Mouse (Mus musculus) limb, embryonic 12.5 days (tissue): ENCODE results near the gene Dab2ip. TPM values are rescaled to one million over a fixed set of nuclear protein-coding genes. Genes with fewer than 3 reads are reported as not detected.

Experiments
- ATAC-seq: fragments of 200-750 bp; cut with Nextera tagmentation; 2 replicates; pipeline ENCODE4 v1.8.0; 2017; ENCODE audit warnings: low read depth, moderate TSS enrichment; ENCODE audit not compliant: insufficient number of reproducible peaks, insufficient read depth, low FRiP score, low TSS enrichment
- H3K27ac ChIP-seq: fragments of 300-500 bp; sonication (generic); 2 replicates; pipeline ENCODE4 v1.5.1; 2016; ENCODE audit warnings: mild to moderate bottlenecking, moderate library complexity
- H3K27me3 ChIP-seq: fragments of 300-500 bp; sonication (generic); 2 replicates; pipeline ENCODE4 v1.6.1; 2016; ENCODE audit warnings: mild to moderate bottlenecking, moderate library complexity
- H3K36me3 ChIP-seq: fragments of 300-500 bp; sonication (generic); 2 replicates; pipeline ENCODE4 v1.6.1; 2016; ENCODE audit warnings: mild to moderate bottlenecking, moderate library complexity
- H3K4me1 ChIP-seq: fragments of 300-500 bp; sonication (generic); replicated peaks from 2 replicates; pipeline ENCODE4 v1.6.1; 2016
- H3K4me2 ChIP-seq: fragments of 300-500 bp; sonication (generic); 2 replicates; pipeline ENCODE4 v1.6.1; 2016; ENCODE audit warnings: mild to moderate bottlenecking, moderate library complexity
- H3K4me3 ChIP-seq: fragments of 300-500 bp; sonication (generic); replicated peaks from 2 replicates; pipeline ENCODE4 v1.5.1; 2016; ENCODE audit warnings: mild to moderate bottlenecking
- H3K9ac ChIP-seq: fragments of 300-500 bp; sonication (generic); replicated peaks from 2 replicates; pipeline ENCODE4 v1.6.1; 2016; ENCODE audit warnings: mild to moderate bottlenecking, moderate library complexity
- H3K9me3 ChIP-seq: fragments of 300-500 bp; sonication (generic); 2 replicates; pipeline ENCODE4 v1.6.1; 2016; ENCODE audit warnings: mild to moderate bottlenecking, moderate library complexity
- WGBS: fragments of 180-500 bp; shearing (Covaris S2); methylation state at CpG from one replicate; pipeline ENCODE4 v1.1.7; 2016; 5-methylcytosine and 5-hydroxymethylcytosine counted together
- polyA plus RNA-seq: library from polyadenylated mRNA; unstranded; fragments of >200 nt; fragmentation: Nextera tagmentation; extraction: Ambion mirVana; gene quantifications from 2 replicates; pipeline ENCODE4 v1.2.1, GENCODE M21; 2016

Dab2ip gene
- polyA plus RNA-seq, 1 experiment from 2014 or later, result 72.3 TPM

DNA sequence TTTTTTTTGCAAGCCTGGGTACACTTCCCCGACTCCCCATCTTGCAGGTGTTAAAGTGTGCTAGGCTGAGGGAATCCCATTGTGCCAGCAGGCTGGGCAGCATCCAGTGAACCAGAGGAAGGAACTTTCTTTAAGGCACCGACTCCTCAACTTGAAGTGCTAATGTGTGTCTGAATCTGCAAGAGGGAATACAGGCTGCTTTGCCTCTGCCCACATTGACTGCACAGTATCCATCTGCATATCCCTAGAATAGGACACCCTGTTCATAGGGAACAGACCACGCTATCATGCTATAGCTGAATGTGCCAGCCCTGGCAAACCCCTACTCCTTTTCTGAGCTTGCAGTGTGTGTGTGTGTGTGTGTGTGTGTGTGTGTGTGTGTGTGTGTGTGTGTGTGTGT, 115.1 kb downstream of the Dab2ip start:
- no peak overlapping the region for H3K4me2 ChIP-seq
- H3K4me1 ChIP-seq, result peaks cover 100% of the 10 kb centered on the region
- no peak overlapping the region for H3K4me3 ChIP-seq
- no peaks in the 10 kb centered on the region for H3K9me3 ChIP-seq
- 79% methylated on average over 3 of the region's 3 CpGs for WGBS
- no peak overlapping the region for H3K27ac ChIP-seq
- peaks cover 33% of the 10 kb centered on the region for H3K36me3 ChIP-seq
- ATAC-seq, result no peak
- no peaks in the 10 kb centered on the region for H3K27me3 ChIP-seq
- no peak overlapping the region for H3K9ac ChIP-seq

DNA sequence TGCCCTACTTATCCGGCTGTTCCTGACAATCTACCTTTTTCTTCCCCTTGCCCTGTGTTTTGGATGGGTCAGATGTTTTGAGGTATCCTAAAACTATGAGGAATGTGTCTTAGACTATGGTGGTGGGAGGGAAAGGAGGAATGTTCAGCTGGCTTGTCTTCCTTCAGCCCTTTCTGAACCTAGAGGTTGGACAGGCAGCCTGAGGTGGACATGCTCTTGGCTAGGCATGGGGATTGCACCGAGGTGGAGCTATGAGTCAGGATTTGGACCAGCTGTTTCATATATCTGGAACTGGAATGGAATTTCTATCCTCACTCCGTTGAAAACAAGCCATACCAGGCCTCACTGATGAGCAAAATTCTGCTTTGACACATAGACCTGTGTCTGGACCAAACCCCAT, 115.9 kb downstream of the Dab2ip start:
- peaks cover 26% of the 10 kb centered on the region for H3K36me3 ChIP-seq
- H3K9ac ChIP-seq, result no peak overlapping the region
- peaks cover 100% of the 10 kb centered on the region for H3K4me1 ChIP-seq
- no peaks in the 10 kb centered on the region for H3K9me3 ChIP-seq
- H3K4me3 ChIP-seq, result no peak overlapping the region
- no peak overlapping the region for H3K27ac ChIP-seq
- no peaks in the 10 kb centered on the region for H3K27me3 ChIP-seq
- no peak overlapping the region for H3K4me2 ChIP-seq
- ATAC-seq, result no peak
- WGBS, result 61% methylated on average over 3 of the region's 3 CpGs

GRCm38 (mm10) chr2:35674431-35674830, 116.4 kb downstream of the Dab2ip start:
- no peak overlapping the region for H3K9ac ChIP-seq
- H3K9me3 ChIP-seq, result no peaks in the 10 kb centered on the region
- H3K4me1 ChIP-seq, result peaks cover 100% of the 10 kb centered on the region
- no peak overlapping the region for H3K4me2 ChIP-seq
- 82% methylated on average over 5 of the region's 5 CpGs for WGBS
- no peaks in the 10 kb centered on the region for H3K27me3 ChIP-seq
- ATAC-seq, result no peak
- H3K4me3 ChIP-seq, result no peak overlapping the region
- peaks cover 23% of the 10 kb centered on the region for H3K36me3 ChIP-seq
- H3K27ac ChIP-seq, result no peak overlapping the region

GRCm38 (mm10) chr2:35676075-35676665, 118.1 kb downstream of the Dab2ip start:
- Histone ChIP-seq H3K27ac (peak overlapping the region; percentile 84), H3K4me1 (peaks cover 100% of the 10 kb centered on the region), H3K9ac (peak overlapping the region; percentile 37; the same call in 1 of the 2 replicates), H3K9me3 (no peaks in the 10 kb centered on the region), H3K4me3 (no peak overlapping the region), H3K36me3 (peaks cover 6% of the 10 kb centered on the region; the same call in 1 of the 2 replicates), H3K27me3 (no peaks in the 10 kb centered on the region), H3K4me2 (peak overlapping the region; percentile 27)
- peak; percentile 49 for ATAC-seq
- WGBS, result 18% methylated on average over 5 of the region's 5 CpGs

- whole genome bisulfite sequencing, result 17% methylated on average over 8 of the region's 8 CpGs
- Histone ChIP-seq H3K27me3 (no peaks in the 10 kb centered on the region), H3K4me2 (peak overlapping the region; percentile 39), H3K9ac (no peak overlapping the region; the same call in 1 of the 2 replicates), H3K9me3 (no peaks in the 10 kb centered on the region), H3K36me3 (peaks cover 9% of the 10 kb centered on the region; the same call in 1 of the 2 replicates), H3K27ac (peak overlapping the region; percentile 84), H3K4me3 (no peak overlapping the region), H3K4me1 (peaks cover 100% of the 10 kb centered on the region)
- ATAC-seq, result no peak
These were observed 119.8 kb downstream of the Dab2ip start for GRCm38 (mm10) chr2:35677855-35678254.

DNA sequence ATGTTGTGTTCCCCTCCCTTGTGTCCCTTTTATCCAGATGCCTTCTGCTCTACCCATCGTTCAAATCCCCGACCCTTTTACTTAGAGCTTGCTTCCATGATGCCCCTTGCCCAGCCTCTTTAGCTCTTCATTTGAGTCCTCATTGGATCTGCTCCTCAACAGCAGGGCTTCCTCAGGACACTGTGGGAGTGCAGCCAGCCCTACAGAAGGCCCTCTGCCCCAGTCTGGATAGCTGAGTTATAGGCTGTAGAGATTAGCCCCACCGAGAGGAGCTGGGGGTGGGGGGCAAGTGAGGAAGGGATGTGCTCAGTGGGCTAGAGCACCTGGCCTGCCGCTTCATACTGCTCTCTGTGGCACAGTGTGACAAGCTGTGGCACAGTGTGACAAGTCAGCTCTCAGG, 120.4 kb downstream of the Dab2ip start:
- H3K27me3 ChIP-seq, result no peaks in the 10 kb centered on the region
- 35% methylated on average over 4 of the region's 4 CpGs for WGBS
- no peaks in the 10 kb centered on the region for H3K9me3 ChIP-seq
- peaks cover 3% of the 10 kb centered on the region; the same call in 1 of the 2 replicates for H3K36me3 ChIP-seq
- H3K4me1 ChIP-seq, result peaks cover 99% of the 10 kb centered on the region
- no peak overlapping the region for H3K9ac ChIP-seq
- no peak for ATAC-seq
- 0 out of 2 replicates have a peak overlapping the region, but pooled peaks have one; percentile 84 for H3K27ac ChIP-seq
- no peak overlapping the region for H3K4me3 ChIP-seq
- no peak overlapping the region for H3K4me2 ChIP-seq

- no peak overlapping the region for H3K9ac ChIP-seq
- no peak overlapping the region for H3K4me2 ChIP-seq
- no peak for ATAC-seq
- 0 out of 2 replicates have a peak, but pooled peaks cover 7% of the 10 kb centered on the region for H3K36me3 ChIP-seq
- H3K4me3 ChIP-seq, result no peak overlapping the region
- H3K27me3 ChIP-seq, result no peaks in the 10 kb centered on the region
- WGBS, result 40% methylated on average over 10 of the region's 10 CpGs
- H3K27ac ChIP-seq, result peak overlapping the region; percentile 56; the same call in 1 of the 2 replicates
- peaks cover 92% of the 10 kb centered on the region for H3K4me1 ChIP-seq
- H3K9me3 ChIP-seq, result no peaks in the 10 kb centered on the region
These were observed 122.0 kb downstream of the Dab2ip start for GRCm38 (mm10) chr2:35679812-35680672.

DNA sequence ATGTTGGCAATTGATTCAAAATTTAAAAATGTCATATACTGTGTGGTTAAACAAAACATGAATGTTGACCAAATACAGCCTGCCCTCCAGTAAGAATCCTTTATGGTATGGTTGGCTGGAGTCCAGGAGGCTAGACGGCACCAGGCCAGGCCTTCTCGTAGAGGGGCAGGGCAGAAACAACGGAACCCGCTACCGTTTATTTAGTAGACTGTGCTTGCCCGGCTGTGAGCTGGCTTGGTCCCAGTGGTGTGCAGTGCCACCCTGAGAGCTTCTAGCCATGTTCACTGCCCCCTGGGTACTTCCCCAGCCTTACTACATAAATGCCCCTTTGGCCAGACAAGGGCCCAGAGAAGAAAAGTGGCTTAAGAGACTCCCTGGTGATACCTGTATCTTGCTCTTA, 122.8 kb downstream of the Dab2ip start:
- peak overlapping the region; percentile 56 for H3K27ac ChIP-seq

DNA sequence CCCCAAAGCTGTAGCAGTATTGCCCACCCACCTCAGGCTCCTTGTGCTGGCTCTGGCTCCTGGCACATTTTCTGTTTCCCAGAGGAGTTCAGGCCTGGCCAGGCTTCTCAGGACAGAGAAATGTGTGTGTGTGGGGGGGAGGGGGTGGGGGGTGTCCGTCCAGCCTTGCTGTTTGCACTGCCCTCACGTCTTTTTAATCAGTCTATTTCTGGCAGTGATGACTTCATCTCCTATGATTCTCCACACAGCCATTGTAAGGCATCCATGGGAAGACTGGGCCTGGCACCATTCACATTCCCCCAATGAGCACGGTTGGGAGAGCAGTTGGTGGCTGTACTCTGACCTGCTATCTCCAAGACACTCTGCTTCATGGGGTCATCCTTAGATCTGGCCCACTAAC, 125.9 kb downstream of the Dab2ip start:
- Histone ChIP-seq H3K4me3 (no peak overlapping the region), H3K9ac (no peak overlapping the region), H3K27me3 (no peaks in the 10 kb centered on the region), H3K9me3 (no peaks in the 10 kb centered on the region), H3K36me3 (peaks cover 22% of the 10 kb centered on the region; the same call in 1 of the 2 replicates), H3K4me2 (no peak overlapping the region), H3K4me1 (peaks cover 69% of the 10 kb centered on the region), H3K27ac (peak overlapping the region; percentile 41; the same call in 1 of the 2 replicates)
- ATAC-seq, result no peak
- WGBS, result 35% methylated on average over 3 of the region's 3 CpGs

More for the DNA sequence above, 122.8 kb downstream of the Dab2ip start:
- peaks cover 12% of the 10 kb centered on the region; the same call in 1 of the 2 replicates for H3K36me3 ChIP-seq
- WGBS, result 48% methylated on average over 6 of the region's 6 CpGs
- H3K9ac ChIP-seq, result no peak overlapping the region
- no peaks in the 10 kb centered on the region for H3K9me3 ChIP-seq
- no peak for ATAC-seq
- peaks cover 86% of the 10 kb centered on the region for H3K4me1 ChIP-seq
- H3K4me3 ChIP-seq, result no peak overlapping the region
- H3K4me2 ChIP-seq, result 0 out of 2 replicates have a peak overlapping the region, but pooled peaks have one; percentile 10
- H3K27me3 ChIP-seq, result no peaks in the 10 kb centered on the region

GRCm38 (mm10) chr2:35684735-35685312, 126.8 kb downstream of the Dab2ip start:
- no peak overlapping the region for H3K4me3 ChIP-seq
- H3K4me2 ChIP-seq, result no peak overlapping the region
- no peak for ATAC-seq
- no peaks in the 10 kb centered on the region for H3K9me3 ChIP-seq
- 51% methylated on average over 9 of the region's 9 CpGs for WGBS
- peaks cover 22% of the 10 kb centered on the region; the same call in 1 of the 2 replicates for H3K36me3 ChIP-seq
- H3K27ac ChIP-seq, result no peak overlapping the region
- H3K4me1 ChIP-seq, result peaks cover 68% of the 10 kb centered on the region
- H3K9ac ChIP-seq, result no peak overlapping the region
- no peaks in the 10 kb centered on the region for H3K27me3 ChIP-seq

DNA sequence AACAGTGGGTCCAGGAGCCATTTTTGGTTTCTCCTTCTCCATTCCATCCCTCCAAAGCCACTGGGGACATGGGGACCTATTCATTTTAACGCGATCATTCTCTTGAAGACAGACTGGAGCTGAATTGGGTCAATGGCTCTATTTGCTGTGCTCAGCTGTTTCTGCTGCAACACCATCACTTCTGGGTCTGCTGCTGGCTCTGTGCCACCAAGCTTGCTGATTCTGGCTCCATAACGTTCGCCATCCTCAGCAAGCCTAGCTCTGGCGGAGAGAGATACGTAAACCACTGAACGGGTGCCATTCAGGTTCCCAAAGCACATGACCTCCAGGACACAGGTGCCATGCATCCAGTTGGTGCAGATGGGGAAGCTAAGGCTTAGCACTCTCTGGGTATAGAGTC, 128.0 kb downstream of the Dab2ip start:
- no peak for ATAC-seq
- Histone ChIP-seq H3K27ac (no peak overlapping the region), H3K9ac (no peak overlapping the region), H3K9me3 (no peaks in the 10 kb centered on the region), H3K4me2 (no peak overlapping the region), H3K4me3 (no peak overlapping the region), H3K4me1 (peaks cover 68% of the 10 kb centered on the region), H3K27me3 (no peaks in the 10 kb centered on the region), H3K36me3 (peaks cover 22% of the 10 kb centered on the region; the same call in 1 of the 2 replicates)
- 90% methylated on average over 7 of the region's 7 CpGs for WGBS
